Mouse (Mus musculus) lung, postnatal 4 days (tissue): ENCODE results near the gene Erich6.
"Not testable (repeated sequence)": the region's sequence is repeated elsewhere in the genome, so short reads cannot be mapped to it uniquely, and the experiment has no call there.

Source experiments
- DNase-seq, 2 experiments: peaks; one replicate each; pipeline ENCODE4 v3.0.0; 2021

Erich6 gene

GRCm38 (mm10) chr3:58646180-58646579 is 9.2 kb upstream of the Erich6 start:
- DNase-seq, result no peak

GRCm38 (mm10) chr3:58631693-58632092 is 5.3 kb downstream of the Erich6 start:
- DNase-seq, result no peak

- no peak for DNase-seq
Measured at GRCm38 (mm10) chr3:58624981-58625380, 12.0 kb downstream of the Erich6 start.

DNA sequence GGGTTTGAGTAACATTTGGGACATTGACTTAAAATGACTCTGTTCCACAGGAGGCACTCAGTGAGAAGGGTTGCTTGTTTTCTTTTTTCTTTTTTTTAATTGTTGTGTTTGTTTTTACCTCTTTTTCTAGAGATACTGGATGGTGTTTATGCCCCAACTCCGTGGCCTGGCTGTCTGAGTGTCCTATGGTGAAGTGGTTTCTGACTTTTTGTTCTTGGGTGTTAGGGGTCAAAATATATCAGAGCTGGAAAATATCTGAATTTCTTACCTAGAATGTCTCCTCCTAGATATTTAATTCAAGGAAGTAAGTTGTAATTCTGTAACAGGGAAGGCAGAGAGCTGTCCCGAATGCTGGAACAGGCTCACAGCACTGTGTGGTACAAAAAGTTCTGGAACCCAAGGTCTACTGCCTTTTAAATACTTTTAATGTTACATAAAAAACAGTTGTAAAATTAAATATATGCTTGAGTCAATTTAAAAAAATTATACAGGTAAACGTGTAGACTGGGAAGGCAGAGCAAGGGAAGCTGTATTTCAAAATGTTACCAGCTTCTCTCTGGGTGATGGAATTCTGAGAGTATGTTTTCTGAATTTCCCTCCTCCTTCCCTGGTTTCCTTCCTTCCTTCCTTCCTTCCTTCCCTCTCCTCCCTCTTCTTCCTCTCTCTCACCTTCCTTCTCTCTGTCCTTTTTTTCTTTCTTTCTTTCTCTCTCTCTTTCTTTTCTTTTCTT is 14.2 kb downstream of the Erich6 start:
- no peak for DNase-seq

DNA sequence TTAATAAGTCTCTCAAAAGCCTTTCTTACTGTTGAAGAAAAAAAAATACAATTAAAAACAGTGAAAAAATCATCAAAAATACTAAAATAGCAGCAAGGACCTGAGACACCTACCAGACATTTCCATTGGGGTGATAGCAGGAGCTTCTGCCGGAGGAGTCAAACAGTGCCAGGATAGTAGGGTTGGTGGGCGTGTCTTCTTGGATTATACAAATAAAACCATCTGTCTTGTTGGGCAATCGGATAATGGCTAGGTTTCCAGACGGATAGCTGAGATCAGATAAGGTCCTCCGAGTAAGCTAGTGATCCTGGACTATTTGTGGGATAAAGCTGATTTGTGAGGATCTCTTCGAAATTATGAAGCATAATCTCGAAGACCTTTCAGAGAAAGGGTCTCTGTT is 15.9 kb downstream of the Erich6 start:
- no peak for DNase-seq

DNA sequence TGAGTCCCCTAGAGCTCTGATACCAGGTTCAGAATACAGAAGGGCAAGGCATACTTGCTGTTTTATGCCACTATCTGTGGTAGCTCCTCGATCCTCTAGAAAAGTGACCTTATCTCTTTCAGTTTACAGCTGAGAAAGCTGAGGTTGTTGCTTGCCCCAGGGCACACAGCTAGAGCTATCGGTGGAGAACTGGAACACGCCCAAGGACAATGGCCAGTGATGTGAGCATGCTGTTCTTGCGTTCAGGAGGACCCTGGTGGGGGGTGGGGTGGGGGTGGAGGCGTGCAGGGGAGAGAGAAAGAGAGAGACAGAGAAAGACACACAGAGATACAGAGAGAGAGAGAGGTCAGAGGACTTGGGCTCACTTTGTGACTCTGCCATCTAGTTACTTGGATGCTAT is 27.0 kb downstream of the Erich6 start:
- DNase-seq, result no peak

DNA sequence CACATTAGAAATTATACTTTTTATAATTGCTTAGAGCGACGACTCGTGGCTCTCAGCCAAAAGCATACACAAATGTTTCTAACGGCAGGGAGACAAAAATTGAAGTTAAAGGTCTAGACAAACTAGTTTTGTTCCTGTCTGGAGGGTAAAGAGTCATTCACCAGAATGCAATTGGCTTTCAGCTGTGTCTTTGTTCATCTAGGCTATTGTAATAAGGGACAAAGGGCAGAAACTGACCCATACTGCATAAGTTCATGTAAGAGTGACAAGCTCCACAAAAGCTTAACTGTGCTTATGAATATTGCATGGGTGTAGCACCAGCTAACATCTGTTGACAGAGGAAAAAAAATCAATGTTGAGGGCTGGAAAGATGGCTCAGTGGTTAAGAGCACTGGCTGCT is 28.5 kb downstream of the Erich6 start:
- DNase-seq, result no peak

DNA sequence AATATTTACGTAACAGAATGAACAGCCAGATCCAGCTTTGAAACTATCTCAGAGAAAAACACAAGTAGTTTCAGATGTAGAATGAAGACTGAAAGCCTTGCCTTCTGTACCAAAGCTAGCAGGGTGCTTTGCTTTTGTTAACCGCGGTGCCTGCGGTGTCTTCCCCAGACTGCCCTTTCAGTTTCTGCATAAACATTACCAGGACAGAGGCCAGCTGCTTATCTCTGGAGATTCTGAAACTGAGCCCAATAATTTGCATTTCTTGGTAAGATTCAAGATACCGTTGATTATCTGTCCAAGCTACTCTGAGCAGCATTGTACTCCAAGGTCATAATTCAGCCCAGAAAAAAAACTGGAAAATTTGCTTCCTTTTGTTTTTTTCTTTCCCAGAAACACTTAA is 43.4 kb downstream of the Erich6 start:
- DNase-seq, result no peak

- not testable (repeated sequence) for DNase-seq
Measured at GRCm38 (mm10) chr3:58592666-58593065, 44.3 kb downstream of the Erich6 start.

- DNase-seq, result not testable (repeated sequence)
Measured at GRCm38 (mm10) chr3:58590544-58590943, 46.5 kb downstream of the Erich6 start.

GRCm38 (mm10) chr3:58582788-58583426 is 54.1 kb downstream of the Erich6 start:
- DNase-seq, result no peak

DNA sequence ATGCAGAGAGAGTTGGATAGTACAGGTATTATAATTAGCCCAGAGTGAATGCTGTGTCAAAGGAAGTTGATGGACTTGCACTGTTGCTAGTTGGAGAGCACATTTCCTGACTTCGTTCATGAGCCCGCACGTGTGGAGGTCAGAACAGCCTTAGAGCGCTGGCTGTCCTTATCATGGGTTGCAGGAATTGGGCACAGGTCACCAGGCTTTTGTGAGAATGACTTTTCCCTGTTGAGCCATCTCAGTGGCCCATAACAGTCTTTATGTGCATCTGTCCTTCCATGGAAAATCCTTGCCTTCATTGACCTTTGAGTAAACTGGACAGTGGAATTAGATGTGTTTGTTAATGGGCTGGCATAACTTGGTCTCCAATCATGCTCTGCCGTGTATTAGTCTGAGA is 54.7 kb downstream of the Erich6 start:
- no peak for DNase-seq

- DNase-seq, result no peak
Measured at GRCm38 (mm10) chr3:58581530-58581929, 55.5 kb downstream of the Erich6 start.

- DNase-seq, result no peak
Measured at GRCm38 (mm10) chr3:58577506-58578050, 59.4 kb downstream of the Erich6 start.

- DNase-seq, result no peak
Measured at GRCm38 (mm10) chr3:58577067-58577503, 59.9 kb downstream of the Erich6 start.

- peak; percentile 98 for DNase-seq
Measured at GRCm38 (mm10) chr3:58576137-58577066, 60.6 kb downstream of the Erich6 start, which contains the start of gene Selenot. TSS of gene Selenot (plus strand) at chr3:58576636.

GRCm38 (mm10) chr3:58570821-58571220 is 66.2 kb downstream of the Erich6 start:
- DNase-seq, result no peak
